Mouse (Mus musculus): Measurements from ENCODE around the gene Bend6. TPM values are rescaled to one million over a fixed set of nuclear protein-coding genes. Genes with fewer than 3 reads are reported as not detected.

Gene Bend6
- 58.6 and 61.5 TPM in 2 replicates for polyA plus RNA-seq (2015; fragmentation: Nextera tagmentation; extraction: Ambion mirVana)

DNA sequence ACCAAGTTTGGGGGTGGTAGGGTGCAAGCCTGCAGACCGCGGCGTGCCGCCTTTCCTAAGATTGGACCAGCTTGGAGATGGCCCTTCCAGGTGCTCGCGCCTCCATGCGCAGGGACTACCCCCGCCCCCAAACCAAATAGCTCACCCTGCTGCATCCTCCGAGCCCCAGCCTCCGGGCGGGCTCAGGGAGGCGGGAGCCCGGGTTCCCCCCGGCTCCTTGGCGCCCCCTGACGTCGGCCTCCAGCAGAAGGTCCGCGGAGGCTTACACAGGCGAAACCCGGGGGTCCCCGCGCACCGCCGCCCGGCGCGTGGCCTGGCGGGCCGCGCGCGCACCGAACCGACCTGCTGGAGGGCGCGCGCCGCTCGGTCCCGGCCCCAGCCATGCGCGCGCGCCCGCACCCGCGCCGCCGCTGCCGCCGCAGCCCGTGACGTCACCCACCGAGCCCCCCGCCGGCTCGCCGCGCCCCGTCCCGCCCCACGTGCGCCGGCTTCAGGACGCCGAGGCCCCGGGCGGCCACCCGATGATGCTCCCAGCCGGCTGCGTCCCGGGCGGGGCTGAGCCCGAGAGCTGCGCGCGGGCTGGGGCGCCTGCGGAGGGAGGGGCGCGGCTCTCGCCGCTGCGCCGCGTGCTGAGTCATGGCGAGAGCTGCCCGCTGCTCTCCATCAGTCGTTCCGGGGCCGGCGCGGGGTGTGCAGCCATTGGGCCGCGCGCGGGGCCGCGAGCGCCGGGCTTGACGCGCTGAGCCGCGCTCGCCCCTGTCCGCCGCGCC lies at the start of gene Bend6:
Gene Bend6, minus strand, starts transcription at position 396 of the 770 bp plus-strand sequence.
- peak within 1 kb of the TSS; percentile 78 for H3K27ac ChIP-seq (ENCODE audit: low read length)
- H3K4me2 ChIP-seq (ENCODE audit: low read length) = peak within 1 kb of the TSS; percentile 83
- ATAC-seq = peak; percentile 85
- peaks cover 27% of the 10 kb centered on the region for H3K4me1 ChIP-seq (replicated peaks; ENCODE audit: control insufficient read depth, insufficient read depth, low read length)
- H3K27me3 ChIP-seq (replicated peaks; ENCODE audit: control insufficient read depth, insufficient read depth, low read length) = no peaks in the 10 kb centered on the region; the same call in 1 of the 2 replicates
- WGBS = under 1% methylated on average over 57 of the region's 110 CpGs
- no peaks in the 10 kb centered on the region for H3K9me3 ChIP-seq (ENCODE audit: control insufficient read depth, low read length)
- peak within 1 kb of the TSS; percentile 75 for H3K4me3 ChIP-seq (replicated peaks; ENCODE audit: low read length)
- no peaks in the 10 kb centered on the region for H3K36me3 ChIP-seq (ENCODE audit: control insufficient read depth, insufficient read depth)
- H3K9ac ChIP-seq (replicated peaks; ENCODE audit: low read depth, low read length) = peak within 1 kb of the TSS; percentile 74

DNA sequence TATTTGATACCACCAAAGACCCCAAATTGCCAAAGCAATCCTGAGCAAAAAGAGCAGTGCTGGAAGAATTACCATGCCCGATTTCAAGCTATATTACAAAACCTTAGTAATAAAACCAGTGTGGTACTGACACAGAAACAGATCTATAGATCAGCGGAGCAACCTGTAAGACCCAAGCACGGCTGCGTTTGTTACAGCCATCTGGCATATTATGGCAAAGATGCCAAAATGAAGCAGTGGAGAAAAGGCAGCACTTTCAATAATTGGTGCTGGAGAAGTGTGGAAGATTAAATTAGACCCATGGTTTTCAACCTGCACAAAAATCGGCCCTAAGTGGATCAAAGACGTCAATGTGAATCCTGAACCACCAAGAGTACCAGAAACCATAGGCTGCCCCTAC lies 48.0 kb upstream of the Bend6 start:
- 90% methylated on average over 6 of the region's 6 CpGs for WGBS
- ATAC-seq = no peak
- no peak overlapping the region for H3K27ac ChIP-seq (ENCODE audit: low read length)
- H3K9ac ChIP-seq (replicated peaks; ENCODE audit: low read depth, low read length) = no peak overlapping the region
- no peaks in the 10 kb centered on the region for H3K9me3 ChIP-seq (ENCODE audit: control insufficient read depth, low read length)
- H3K4me1 ChIP-seq (replicated peaks; ENCODE audit: control insufficient read depth, insufficient read depth, low read length) = no peaks in the 10 kb centered on the region
- H3K4me2 ChIP-seq (ENCODE audit: low read length) = no peak overlapping the region
- no peaks in the 10 kb centered on the region for H3K27me3 ChIP-seq (replicated peaks; ENCODE audit: control insufficient read depth, insufficient read depth, low read length)
- H3K36me3 ChIP-seq (ENCODE audit: control insufficient read depth, insufficient read depth) = no peaks in the 10 kb centered on the region; the same call in 1 of the 2 replicates
- no peak overlapping the region for H3K4me3 ChIP-seq (replicated peaks; ENCODE audit: low read length)

DNA sequence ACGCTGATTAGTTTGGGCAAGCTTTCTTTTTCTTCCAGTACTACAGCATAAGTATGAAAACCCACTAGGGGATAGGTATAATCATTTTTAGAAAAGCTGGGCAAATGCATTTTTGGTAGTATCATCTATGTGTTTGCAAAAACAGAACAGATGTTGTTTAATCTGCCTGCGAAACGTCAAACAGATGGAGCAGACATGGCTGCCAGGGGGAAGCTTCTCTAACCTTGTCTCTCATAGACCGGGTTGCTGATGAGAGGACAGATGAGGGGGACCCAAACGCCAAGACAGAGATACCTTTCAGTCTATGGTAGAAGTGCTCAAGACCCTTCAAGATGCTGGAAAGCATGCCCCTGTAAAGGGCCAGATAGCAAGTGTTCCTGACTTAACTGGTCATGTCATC lies 40.9 kb upstream of the Bend6 start:
- ATAC-seq = no peak
- no peak overlapping the region for H3K9ac ChIP-seq (replicated peaks; ENCODE audit: low read depth, low read length)
- H3K9me3 ChIP-seq (ENCODE audit: control insufficient read depth, low read length) = no peaks in the 10 kb centered on the region
- peaks cover 6% of the 10 kb centered on the region for H3K4me1 ChIP-seq (replicated peaks; ENCODE audit: control insufficient read depth, insufficient read depth, low read length)
- no peak overlapping the region for H3K4me2 ChIP-seq (ENCODE audit: low read length)
- 62% methylated on average over 5 of the region's 5 CpGs for WGBS
- H3K4me3 ChIP-seq (replicated peaks; ENCODE audit: low read length) = no peak overlapping the region
- H3K27ac ChIP-seq (ENCODE audit: low read length) = peak overlapping the region; percentile 75
- H3K36me3 ChIP-seq (ENCODE audit: control insufficient read depth, insufficient read depth) = no peaks in the 10 kb centered on the region
- H3K27me3 ChIP-seq (replicated peaks; ENCODE audit: control insufficient read depth, insufficient read depth, low read length) = no peaks in the 10 kb centered on the region

DNA sequence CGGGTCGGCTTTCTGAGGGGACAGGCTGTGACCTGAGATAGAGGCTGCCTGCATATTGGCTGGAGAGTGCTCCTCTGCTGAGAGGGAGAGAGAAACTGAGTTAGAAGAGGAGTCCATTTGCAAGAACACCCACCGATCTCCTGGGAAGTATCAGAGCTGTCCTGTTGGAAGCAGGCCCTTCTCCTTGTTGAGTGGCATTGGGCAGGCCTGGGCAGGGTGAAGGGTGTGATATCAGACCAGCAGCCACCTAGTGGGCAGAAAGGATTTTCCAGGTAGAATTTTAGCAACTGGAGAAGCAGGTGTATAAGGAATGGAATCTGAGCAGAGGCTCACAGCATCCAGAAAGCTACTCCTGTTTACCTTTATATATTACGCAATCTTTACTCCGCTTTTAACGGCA lies 40.2 kb upstream of the Bend6 start:
- H3K9ac ChIP-seq (replicated peaks; ENCODE audit: low read depth, low read length) = no peak overlapping the region
- no peak for ATAC-seq
- H3K4me3 ChIP-seq (replicated peaks; ENCODE audit: low read length) = no peak overlapping the region
- H3K27ac ChIP-seq (ENCODE audit: low read length) = peak overlapping the region; percentile 75
- no peaks in the 10 kb centered on the region for H3K36me3 ChIP-seq (ENCODE audit: control insufficient read depth, insufficient read depth)
- H3K4me1 ChIP-seq (replicated peaks; ENCODE audit: control insufficient read depth, insufficient read depth, low read length) = peaks cover 6% of the 10 kb centered on the region
- H3K9me3 ChIP-seq (ENCODE audit: control insufficient read depth, low read length) = no peaks in the 10 kb centered on the region
- WGBS = 91% methylated on average over 6 of the region's 6 CpGs
- H3K27me3 ChIP-seq (replicated peaks; ENCODE audit: control insufficient read depth, insufficient read depth, low read length) = no peaks in the 10 kb centered on the region
- H3K4me2 ChIP-seq (ENCODE audit: low read length) = no peak overlapping the region

DNA sequence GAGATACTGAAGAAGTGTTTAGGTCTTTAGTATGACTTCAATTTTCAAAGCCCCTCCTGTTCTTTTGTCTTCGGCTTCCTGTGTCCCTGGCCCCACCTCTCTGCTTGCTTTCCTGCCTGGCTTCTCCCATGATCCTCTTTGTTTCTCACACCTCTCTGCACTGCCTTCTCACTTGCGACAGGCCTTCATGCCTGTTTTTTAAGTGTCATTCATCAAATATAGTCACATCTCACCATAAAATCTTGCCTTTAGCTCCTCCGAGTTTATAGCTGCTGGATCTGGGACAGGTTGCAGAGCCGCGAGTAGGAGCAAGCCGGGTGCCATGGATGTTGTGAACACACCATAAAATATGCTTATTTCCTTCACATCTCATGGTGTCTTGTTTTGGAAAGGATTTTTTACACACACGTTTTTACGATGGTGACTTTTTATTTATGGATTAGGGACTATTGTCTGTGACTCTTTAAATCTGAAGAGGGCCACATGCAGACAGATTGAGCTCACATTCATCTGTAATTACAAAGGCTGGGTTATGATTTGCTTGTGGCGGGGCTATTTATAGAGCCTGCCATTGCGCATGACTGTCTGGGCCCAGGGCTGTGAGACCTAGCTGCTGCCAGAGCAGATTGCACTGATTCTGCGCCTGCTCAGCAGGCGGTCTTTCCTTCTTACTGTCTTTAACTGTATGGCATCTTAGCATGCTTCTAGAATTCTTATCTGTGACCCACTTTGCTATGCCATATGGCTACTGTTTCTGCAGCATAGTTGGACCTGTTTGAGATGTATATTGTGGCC lies 39.2 kb upstream of the Bend6 start:
- H3K4me3 ChIP-seq (replicated peaks; ENCODE audit: low read length) = no peak overlapping the region
- no peak overlapping the region for H3K9ac ChIP-seq (replicated peaks; ENCODE audit: low read depth, low read length)
- no peaks in the 10 kb centered on the region for H3K27me3 ChIP-seq (replicated peaks; ENCODE audit: control insufficient read depth, insufficient read depth, low read length)
- no peaks in the 10 kb centered on the region for H3K9me3 ChIP-seq (ENCODE audit: control insufficient read depth, low read length)
- peak overlapping the region; percentile 75 for H3K27ac ChIP-seq (ENCODE audit: low read length)
- WGBS = 60% methylated on average over 12 of the region's 12 CpGs
- ATAC-seq = peak; percentile 95
- H3K4me2 ChIP-seq (ENCODE audit: low read length) = no peak overlapping the region
- H3K4me1 ChIP-seq (replicated peaks; ENCODE audit: control insufficient read depth, insufficient read depth, low read length) = peaks cover 6% of the 10 kb centered on the region
- no peaks in the 10 kb centered on the region for H3K36me3 ChIP-seq (ENCODE audit: control insufficient read depth, insufficient read depth)

DNA sequence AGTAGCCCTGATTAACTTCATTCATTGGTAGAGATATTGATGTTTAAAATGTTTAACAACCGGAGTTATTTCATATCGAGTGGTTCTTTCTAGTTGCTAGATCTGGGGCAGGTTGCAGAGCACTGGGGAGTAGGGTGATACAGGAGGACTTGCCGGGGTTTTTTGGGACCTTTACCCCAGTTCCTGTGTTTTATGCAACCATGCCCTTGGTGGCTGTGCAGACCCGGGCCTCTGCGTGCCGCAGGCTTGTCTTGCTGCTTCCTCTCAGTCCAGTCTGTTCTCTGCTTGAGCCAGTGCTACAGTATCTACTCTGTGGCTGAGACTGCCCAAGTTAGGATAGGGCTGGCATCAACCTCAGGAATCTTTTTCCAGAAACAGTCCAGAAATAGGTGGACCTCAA lies 38.1 kb upstream of the Bend6 start:
- Histone ChIP-seq H3K27me3 (replicated peaks; ENCODE audit: control insufficient read depth, insufficient read depth, low read length) (no peaks in the 10 kb centered on the region), H3K4me1 (replicated peaks; ENCODE audit: control insufficient read depth, insufficient read depth, low read length) (peaks cover 6% of the 10 kb centered on the region), H3K4me3 (replicated peaks; ENCODE audit: low read length) (no peak overlapping the region), H3K36me3 (ENCODE audit: control insufficient read depth, insufficient read depth) (no peaks in the 10 kb centered on the region), H3K9me3 (ENCODE audit: control insufficient read depth, low read length) (no peaks in the 10 kb centered on the region), H3K27ac (ENCODE audit: low read length) (peak overlapping the region; percentile 75), H3K9ac (replicated peaks; ENCODE audit: low read depth, low read length) (no peak overlapping the region), H3K4me2 (ENCODE audit: low read length) (no peak overlapping the region)
- ATAC-seq = no peak
- 97% methylated on average over 6 of the region's 6 CpGs for WGBS

DNA sequence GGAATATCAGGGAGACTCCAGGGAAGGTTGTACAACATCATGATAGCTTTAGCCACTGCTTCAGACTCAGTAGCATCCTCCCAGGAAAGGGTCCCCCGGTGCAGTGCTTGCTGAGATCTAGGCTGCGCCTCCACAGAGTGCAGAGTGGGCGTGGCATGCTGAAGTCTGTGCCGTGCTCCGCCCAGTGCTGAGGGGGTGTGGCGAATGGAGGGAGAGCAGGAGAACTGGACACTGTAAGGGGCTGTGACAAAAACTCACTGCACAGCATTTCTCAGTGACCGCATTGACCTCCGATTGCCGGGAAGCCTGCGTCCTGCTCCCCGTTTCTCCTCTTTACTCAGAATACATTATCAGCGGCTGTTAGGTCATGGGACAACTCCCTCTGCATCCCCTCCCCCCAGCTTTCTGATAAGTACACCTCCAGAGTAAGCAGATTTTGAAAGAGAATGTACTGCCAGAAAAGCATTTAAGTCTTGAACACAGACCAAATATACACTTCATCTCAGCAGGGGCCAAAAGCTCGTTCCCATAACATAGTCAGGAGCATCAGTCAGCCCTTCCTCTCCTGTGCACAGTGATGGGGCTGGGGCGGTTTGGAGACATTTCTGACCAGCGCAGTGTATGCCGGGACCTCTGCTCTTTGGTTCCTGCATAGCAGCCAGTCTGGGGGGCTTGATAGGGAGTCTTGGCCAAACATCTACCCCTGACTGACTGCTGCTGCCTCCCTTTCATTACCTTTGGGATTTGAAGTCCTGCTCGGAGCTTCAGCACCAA lies 37.5 kb upstream of the Bend6 start:
- Histone ChIP-seq H3K4me2 (ENCODE audit: low read length) (no peak overlapping the region), H3K27ac (ENCODE audit: low read length) (peak overlapping the region; percentile 75), H3K4me1 (replicated peaks; ENCODE audit: control insufficient read depth, insufficient read depth, low read length) (peaks cover 6% of the 10 kb centered on the region), H3K36me3 (ENCODE audit: control insufficient read depth, insufficient read depth) (no peaks in the 10 kb centered on the region), H3K4me3 (replicated peaks; ENCODE audit: low read length) (no peak overlapping the region), H3K9ac (replicated peaks; ENCODE audit: low read depth, low read length) (no peak overlapping the region), H3K9me3 (ENCODE audit: control insufficient read depth, low read length) (no peaks in the 10 kb centered on the region), H3K27me3 (replicated peaks; ENCODE audit: control insufficient read depth, insufficient read depth, low read length) (no peaks in the 10 kb centered on the region)
- no peak for ATAC-seq
- WGBS = 73% methylated on average over 17 of the region's 17 CpGs

DNA sequence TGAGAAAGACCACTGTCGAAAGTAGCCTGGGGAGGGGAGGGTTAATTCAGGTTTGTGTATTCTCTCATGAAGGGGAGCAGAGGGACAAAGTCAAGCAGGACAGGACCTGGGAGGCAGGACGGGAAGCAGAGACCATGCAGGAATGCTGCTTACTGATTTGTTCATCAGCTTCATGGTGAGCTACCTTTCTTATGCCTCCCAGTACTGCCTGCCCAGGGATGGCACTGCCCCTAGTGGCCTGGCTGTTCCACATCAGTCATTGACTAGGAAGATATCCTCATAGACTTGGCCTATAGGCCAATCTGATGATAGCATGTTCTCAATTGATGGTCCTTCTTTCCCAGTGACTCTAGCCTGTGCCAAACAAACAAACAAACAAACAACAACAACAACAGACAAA lies 36.3 kb upstream of the Bend6 start:
- H3K9me3 ChIP-seq (ENCODE audit: control insufficient read depth, low read length) = no peaks in the 10 kb centered on the region
- no peak overlapping the region for H3K9ac ChIP-seq (replicated peaks; ENCODE audit: low read depth, low read length)
- 86% methylated on average over 2 of the region's 2 CpGs for WGBS
- no peak overlapping the region for H3K4me2 ChIP-seq (ENCODE audit: low read length)
- H3K36me3 ChIP-seq (ENCODE audit: control insufficient read depth, insufficient read depth) = no peaks in the 10 kb centered on the region
- H3K4me1 ChIP-seq (replicated peaks; ENCODE audit: control insufficient read depth, insufficient read depth, low read length) = peaks cover 6% of the 10 kb centered on the region
- ATAC-seq = no peak
- H3K27me3 ChIP-seq (replicated peaks; ENCODE audit: control insufficient read depth, insufficient read depth, low read length) = no peaks in the 10 kb centered on the region
- H3K4me3 ChIP-seq (replicated peaks; ENCODE audit: low read length) = no peak overlapping the region
- H3K27ac ChIP-seq (ENCODE audit: low read length) = no peak overlapping the region

DNA sequence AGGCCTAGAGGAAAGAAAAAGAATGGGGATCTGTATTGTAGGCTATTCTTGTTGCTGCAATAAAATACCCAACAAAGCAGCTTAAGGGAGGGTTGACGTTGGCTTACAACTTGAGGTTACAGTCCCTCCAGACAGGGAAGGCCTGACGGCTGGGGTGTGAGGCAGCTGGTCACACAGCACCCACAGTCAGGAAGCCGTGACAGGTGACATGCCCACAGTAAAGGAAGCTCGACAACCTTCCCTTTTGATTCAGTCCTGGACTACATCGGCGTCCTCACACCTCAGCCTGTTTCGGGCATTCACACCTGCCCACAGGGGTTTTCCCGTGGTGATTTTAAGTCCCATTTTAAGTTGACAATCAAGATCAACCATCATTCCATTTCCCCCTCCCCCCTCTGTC lies 35.0 kb upstream of the Bend6 start:
- no peak overlapping the region for H3K27ac ChIP-seq (ENCODE audit: low read length)
- WGBS = 85% methylated on average over 8 of the region's 8 CpGs
- no peaks in the 10 kb centered on the region for H3K27me3 ChIP-seq (replicated peaks; ENCODE audit: control insufficient read depth, insufficient read depth, low read length)
- H3K9ac ChIP-seq (replicated peaks; ENCODE audit: low read depth, low read length) = no peak overlapping the region
- H3K9me3 ChIP-seq (ENCODE audit: control insufficient read depth, low read length) = no peaks in the 10 kb centered on the region
- no peaks in the 10 kb centered on the region for H3K36me3 ChIP-seq (ENCODE audit: control insufficient read depth, insufficient read depth)
- no peak overlapping the region for H3K4me2 ChIP-seq (ENCODE audit: low read length)
- H3K4me1 ChIP-seq (replicated peaks; ENCODE audit: control insufficient read depth, insufficient read depth, low read length) = peaks cover 3% of the 10 kb centered on the region
- ATAC-seq = no peak
- no peak overlapping the region for H3K4me3 ChIP-seq (replicated peaks; ENCODE audit: low read length)

Measured in forebrain, embryonic 16.5 days (tissue).